Mouse (Mus musculus) C2C12 (cell line): Measurements from ENCODE around the gene Gapdh. TPM values are rescaled to one million over a fixed set of nuclear protein-coding genes. Genes with fewer than 3 reads are reported as not detected.

Source experiments
- H3K27me3 ChIP-seq: one replicate; pipeline ENCODE4 v1.6.1; 2011; ENCODE audit not compliant: control insufficient read depth, insufficient read depth, insufficient read length
- H3K36me3 ChIP-seq: one replicate; pipeline ENCODE4 v1.6.1; 2011; ENCODE audit not compliant: control insufficient read depth, insufficient read depth
- H3K4me3 ChIP-seq: one replicate; pipeline ENCODE4 v1.5.1; 2011; ENCODE audit warnings: mild to moderate bottlenecking, control low read depth; ENCODE audit not compliant: poor library complexity, insufficient read depth, severe bottlenecking
- H3K79me2 ChIP-seq: one replicate; pipeline ENCODE4 v1.6.1; 2011; ENCODE audit not compliant: control insufficient read depth, insufficient read depth
- H3K79me3 ChIP-seq: one replicate; pipeline ENCODE4 v1.6.1; 2011; ENCODE audit warnings: low read depth, control low read depth
- H3ac ChIP-seq: one replicate; pipeline ENCODE3; 2011; ENCODE audit warnings: low read depth; ENCODE audit not compliant: control insufficient read depth, insufficient read length
- CEBPB ChIP-seq: IDR thresholded peaks from one replicate; pipeline ENCODE4 v1.6.1; 2011; ENCODE audit warnings: low read depth, mild to moderate bottlenecking, control low read depth, moderate library complexity
- CTCF ChIP-seq: IDR thresholded peaks from one replicate; pipeline ENCODE4 v1.5.1; 2011; ENCODE audit not compliant: control insufficient read depth, insufficient read depth, insufficient read length
- FOSL1 ChIP-seq: IDR thresholded peaks from one replicate; pipeline ENCODE4 v1.8.0; 2011; ENCODE audit warnings: mild to moderate bottlenecking, low read length; ENCODE audit not compliant: poor library complexity, insufficient read depth, severe bottlenecking
- MAX ChIP-seq: IDR thresholded peaks from one replicate; pipeline ENCODE4 v1.6.1; 2011; ENCODE audit warnings: mild to moderate bottlenecking, control low read depth
- MYOD1 ChIP-seq: IDR thresholded peaks from one replicate; pipeline ENCODE4 v1.6.1; 2011; ENCODE audit warnings: low read depth; ENCODE audit not compliant: control insufficient read depth, insufficient read length
- MYOG ChIP-seq: IDR thresholded peaks from one replicate; pipeline ENCODE4 v1.6.1; 2011; ENCODE audit not compliant: control insufficient read depth, insufficient read length; ENCODE audit errors: extremely low read depth
- USF1 ChIP-seq: IDR thresholded peaks from one replicate; pipeline ENCODE4 v1.6.1; 2011; ENCODE audit warnings: low read depth, mild to moderate bottlenecking, control low read depth, moderate library complexity
- polyA plus RNA-seq: library from polyadenylated mRNA; unstranded; fragments of >200 nt; fragmentation: generic; extraction: Trizol; gene quantifications from one replicate; pipeline ENCODE4 v1.2.1, GENCODE M21; 2012; ENCODE audit warnings: missing spikeins

The Gapdh gene
- polyA plus RNA-seq, 1 experiment, result 7,334 TPM

- TF ChIP-seq USF1 (no peak), MAX (no peak), MYOD1 (no peak), CEBPB (no peak), MYOG (no peak), FOSL1 (no peak)
- H3K4me3 ChIP-seq, result peak overlapping the region; percentile 55
- peaks cover 34% of the 10 kb centered on the region for H3K36me3 ChIP-seq
- H3K79me3 ChIP-seq, result peaks cover 10% of the 10 kb centered on the region
- H3ac ChIP-seq, result peak overlapping the region; percentile 75
- H3K79me2 ChIP-seq, result peaks cover 34% of the 10 kb centered on the region
- no peaks in the 10 kb centered on the region for H3K27me3 ChIP-seq
These were observed 20.8 kb downstream of the Gapdh start for GRCm38 (mm10) chr6:125145479-125145951.

DNA sequence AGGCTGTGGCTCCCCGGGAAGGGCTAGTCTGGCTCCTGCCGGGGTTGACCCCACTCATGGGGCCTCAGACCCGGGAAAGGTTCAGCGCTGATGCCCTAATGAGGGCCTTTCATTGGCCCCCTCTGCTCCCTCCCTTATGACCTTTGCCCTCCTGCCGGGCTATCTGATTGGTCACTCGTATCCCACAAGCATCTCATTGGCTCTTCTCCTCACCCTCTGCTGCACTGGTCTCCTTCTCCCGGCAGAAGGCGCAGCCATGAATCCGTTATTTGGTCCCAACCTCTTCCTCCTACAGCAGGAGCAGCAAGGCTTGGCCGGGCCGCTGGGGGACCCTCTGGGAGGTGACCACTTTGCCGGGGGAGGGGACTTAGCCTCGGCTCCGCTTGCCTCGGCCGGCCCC lies 21.3 kb downstream of the Gapdh start, which contains the start of gene Iffo1:
TSS of gene Iffo1 (plus strand) at position 241 of the 400 bp plus-strand sequence.
- TF ChIP-seq CTCF, result no peak
- no peak for TF ChIP-seq FOSL1
- no peak for TF ChIP-seq MAX
- no peak for TF ChIP-seq CEBPB
- no peak for TF ChIP-seq USF1
- no peak for TF ChIP-seq MYOD1
- TF ChIP-seq MYOG, result no peak
- peaks cover 37% of the 10 kb centered on the region for H3K36me3 ChIP-seq
- H3K27me3 ChIP-seq, result no peaks in the 10 kb centered on the region
- H3ac ChIP-seq, result peak within 1 kb of the TSS; percentile 75
- H3K79me3 ChIP-seq, result peaks cover 10% of the 10 kb centered on the region
- peak within 1 kb of the TSS; percentile 55 for H3K4me3 ChIP-seq
- peaks cover 35% of the 10 kb centered on the region for H3K79me2 ChIP-seq

DNA sequence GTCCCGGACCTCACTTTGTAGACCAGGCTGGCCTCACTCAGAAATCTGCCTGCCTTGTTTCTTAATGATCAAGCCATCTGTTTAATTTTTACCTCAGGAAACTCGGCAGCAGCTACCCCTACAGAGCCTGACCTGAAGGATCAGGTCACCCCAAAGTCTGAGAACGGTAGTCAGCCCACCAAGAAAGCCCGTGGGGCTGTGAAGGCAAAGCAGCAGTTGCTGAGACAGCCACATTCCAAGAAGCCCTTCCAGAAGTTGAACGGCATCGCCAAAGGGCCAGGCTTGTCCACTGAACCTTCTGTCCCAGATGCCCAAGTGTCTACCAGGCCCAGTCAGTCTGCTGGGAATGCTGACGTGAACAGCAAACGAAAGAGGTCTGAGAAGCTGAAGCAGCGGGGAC lies 22.4 kb downstream of the Gapdh start:
- H3K36me3 ChIP-seq, result peaks cover 46% of the 10 kb centered on the region
- TF ChIP-seq MYOD1 (no peak), MAX (no peak), USF1 (no peak), FOSL1 (no peak), CEBPB (no peak), MYOG (no peak), CTCF (no peak)
- H3K79me3 ChIP-seq, result peaks cover 10% of the 10 kb centered on the region
- no peak overlapping the region for H3K4me3 ChIP-seq
- peaks cover 43% of the 10 kb centered on the region for H3K79me2 ChIP-seq
- no peak overlapping the region for H3ac ChIP-seq
- H3K27me3 ChIP-seq, result no peaks in the 10 kb centered on the region

DNA sequence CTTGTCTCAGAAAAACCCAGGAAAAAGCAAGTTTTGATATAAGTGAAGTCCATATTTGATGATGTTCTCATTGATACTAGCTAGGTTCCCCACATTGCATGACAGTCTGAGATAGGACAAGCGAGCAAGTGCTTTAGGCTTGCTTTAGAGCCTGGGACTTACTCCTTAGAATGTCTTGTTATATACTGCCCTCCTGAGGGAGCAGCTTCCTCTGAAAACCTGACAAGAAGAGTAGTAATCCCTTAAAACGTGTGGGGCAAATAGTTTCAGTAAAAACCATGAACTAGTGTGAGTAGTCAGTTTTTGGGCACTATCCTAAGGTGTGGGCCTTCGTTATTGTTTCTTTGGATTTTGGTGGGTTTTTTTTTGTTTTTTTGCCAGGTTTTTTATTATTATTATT lies 23.1 kb downstream of the Gapdh start:
- peaks cover 10% of the 10 kb centered on the region for H3K79me3 ChIP-seq
- H3K79me2 ChIP-seq, result peaks cover 45% of the 10 kb centered on the region
- TF ChIP-seq MAX (no peak), CEBPB (no peak), CTCF (no peak), USF1 (no peak), MYOD1 (no peak), FOSL1 (no peak), MYOG (no peak)
- no peak overlapping the region for H3K4me3 ChIP-seq
- H3K27me3 ChIP-seq, result no peaks in the 10 kb centered on the region
- no peak overlapping the region for H3ac ChIP-seq
- peaks cover 52% of the 10 kb centered on the region for H3K36me3 ChIP-seq

- H3ac ChIP-seq, result no peak overlapping the region
- no peak for TF ChIP-seq MYOD1
- no peak for TF ChIP-seq CEBPB
- TF ChIP-seq CTCF, result no peak
- TF ChIP-seq USF1, result no peak
- no peak for TF ChIP-seq MAX
- TF ChIP-seq FOSL1, result no peak
- TF ChIP-seq MYOG, result no peak
- H3K79me3 ChIP-seq, result peaks cover 8% of the 10 kb centered on the region
- no peaks in the 10 kb centered on the region for H3K27me3 ChIP-seq
- peaks cover 56% of the 10 kb centered on the region for H3K36me3 ChIP-seq
- H3K4me3 ChIP-seq, result no peak overlapping the region
- H3K79me2 ChIP-seq, result peaks cover 43% of the 10 kb centered on the region
These were observed 23.8 kb downstream of the Gapdh start for GRCm38 (mm10) chr6:125142436-125142835.

DNA sequence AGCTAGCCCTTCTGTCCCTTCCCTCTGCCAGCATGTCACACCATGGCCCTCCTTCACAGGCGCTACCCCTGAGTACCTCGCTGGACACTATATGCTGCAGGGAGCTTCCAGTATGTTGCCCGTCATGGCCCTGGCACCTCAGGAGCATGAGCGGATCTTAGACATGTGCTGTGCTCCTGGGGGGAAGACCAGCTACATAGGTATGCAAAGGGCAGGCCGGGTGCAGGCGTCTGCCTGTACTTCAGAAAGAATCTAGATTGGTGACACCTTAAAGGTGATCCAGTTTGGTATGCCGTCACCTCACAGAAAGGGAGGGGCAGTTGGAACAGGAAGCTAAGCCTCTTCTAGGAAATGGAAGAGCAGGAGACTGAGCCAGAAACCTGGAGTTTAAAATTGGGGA lies 26.5 kb downstream of the Gapdh start:
- peaks cover 80% of the 10 kb centered on the region for H3K36me3 ChIP-seq
- H3K79me3 ChIP-seq, result peaks cover 17% of the 10 kb centered on the region
- no peaks in the 10 kb centered on the region for H3K27me3 ChIP-seq
- peaks cover 48% of the 10 kb centered on the region for H3K79me2 ChIP-seq
- H3K4me3 ChIP-seq, result no peak overlapping the region
- TF ChIP-seq MAX (no peak), FOSL1 (no peak), USF1 (no peak), CTCF (no peak), MYOD1 (no peak), MYOG (no peak), CEBPB (no peak)
- H3ac ChIP-seq, result no peak overlapping the region
